Mouse (Mus musculus) megakaryocyte-erythroid progenitor cell, adult 5-6 weeks (primary cell): ENCODE data around the gene Sema3a. TPM values are rescaled to one million over a fixed set of nuclear protein-coding genes. Genes with fewer than 3 reads are reported as not detected.

Experiments used
- ATAC-seq: replicated peaks from 2 replicates; pipeline ENCODE4 v1.8.0; 2016; ENCODE audit warnings: mild to moderate bottlenecking, inconsistent platforms; ENCODE audit not compliant: severe bottlenecking, poor library complexity, low FRiP score, low TSS enrichment
- total RNA-seq, 2 experiments: library from RNA; stranded (forward) in 1 of 2; stranded (reverse) in 1 of 2; fragments of 200-1000, 215-1000 nt in 1 of 2; fragments of >200 nt in 1 of 2; fragmentation: Nextera tagmentation in 1 of 2; gene quantifications; 2 replicates each; pipeline ENCODE4 v1.2.3; 2014 to 2017

The Sema3a gene
- total RNA-seq, 2 experiments from 2014 or later, result not detected

DNA sequence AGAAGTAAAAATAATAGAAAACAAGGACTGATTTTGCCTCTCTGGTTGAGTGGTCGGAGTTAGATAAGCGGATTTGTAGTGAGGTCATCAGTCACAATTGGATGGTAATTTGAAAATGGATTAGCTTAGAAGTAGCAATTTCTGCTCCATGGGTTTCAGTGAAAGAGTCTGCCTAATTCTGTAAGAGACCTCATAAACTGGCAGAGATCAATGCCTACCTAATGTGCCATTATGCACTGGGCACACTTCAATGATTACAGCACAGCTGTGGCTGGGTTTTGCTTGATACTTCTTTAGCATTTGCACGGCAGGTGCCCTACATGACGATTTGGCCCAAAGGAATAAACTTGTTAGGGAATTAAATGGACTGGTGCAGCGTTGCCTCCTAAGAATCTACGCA is 188.8 kb downstream of the Sema3a start:
- no peak for ATAC-seq

- ATAC-seq, result no peak
Measured at GRCm38 (mm10) chr5:13318728-13319429, 193.7 kb downstream of the Sema3a start.

DNA sequence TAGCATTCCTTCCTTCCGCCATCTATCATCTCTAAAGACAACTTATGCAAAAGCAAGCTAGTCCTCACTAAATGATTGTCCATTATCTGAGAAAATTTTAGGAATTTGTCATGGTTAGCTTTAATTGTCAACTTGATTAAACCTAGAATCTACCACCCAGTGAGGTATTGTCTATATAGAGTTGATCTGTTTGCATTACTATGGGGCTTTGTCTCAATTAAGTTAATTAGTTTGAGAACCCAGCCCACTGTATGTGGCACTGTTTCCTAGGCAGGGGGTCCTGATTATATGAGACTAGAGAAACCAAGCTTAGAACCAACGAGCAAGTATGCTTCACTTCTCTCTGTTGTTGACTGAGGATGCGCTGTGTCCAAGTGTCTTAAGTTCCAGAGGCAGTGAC is 194.9 kb downstream of the Sema3a start:
- ATAC-seq, result no peak

GRCm38 (mm10) chr5:13327281-13327680 is 202.1 kb downstream of the Sema3a start:
- no peak for ATAC-seq

GRCm38 (mm10) chr5:13331412-13331811 is 206.2 kb downstream of the Sema3a start:
- no peak for ATAC-seq

- no peak for ATAC-seq
Measured at GRCm38 (mm10) chr5:13337665-13338064, 212.5 kb downstream of the Sema3a start.

- no peak for ATAC-seq
Measured at GRCm38 (mm10) chr5:13347068-13347467, 221.9 kb downstream of the Sema3a start.

DNA sequence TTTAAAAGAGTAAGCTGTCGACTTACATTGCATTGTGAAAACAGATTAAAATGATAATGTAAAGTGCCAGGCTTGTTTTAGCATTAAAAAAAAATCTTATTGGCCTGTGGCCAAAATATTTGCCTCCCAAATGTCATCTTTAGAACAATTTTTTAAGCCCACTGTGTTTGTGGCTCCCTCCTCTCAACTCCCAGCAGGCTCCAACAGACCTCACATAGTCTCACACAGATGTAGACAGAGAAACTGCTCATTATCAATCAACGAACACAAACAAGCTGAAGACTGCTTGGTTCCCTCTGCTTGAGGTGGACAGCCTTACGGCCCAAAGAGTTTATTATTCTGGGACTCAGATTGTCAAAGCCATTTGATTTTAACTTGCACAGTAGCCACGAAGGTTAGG is 226.4 kb downstream of the Sema3a start:
- no peak for ATAC-seq

DNA sequence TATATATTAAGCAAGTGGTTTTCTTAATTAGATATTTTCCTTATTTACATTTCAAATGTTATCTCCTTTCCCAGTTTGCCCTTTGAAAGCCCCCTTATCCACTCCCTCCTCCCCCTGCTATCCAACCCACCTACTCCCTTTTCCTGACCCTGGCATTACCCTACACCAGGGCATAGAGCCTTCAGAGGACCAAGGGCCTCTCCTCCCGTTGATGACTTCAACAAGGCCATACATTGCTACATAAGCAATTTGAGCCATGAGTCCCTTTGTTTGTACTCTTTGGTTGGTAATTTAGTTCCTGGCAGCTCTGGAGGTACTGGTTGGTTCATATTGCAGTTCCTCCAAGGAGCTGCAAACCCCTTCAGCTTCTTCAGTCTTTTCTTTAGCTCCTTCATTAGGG is 227.8 kb downstream of the Sema3a start:
- no peak for ATAC-seq

DNA sequence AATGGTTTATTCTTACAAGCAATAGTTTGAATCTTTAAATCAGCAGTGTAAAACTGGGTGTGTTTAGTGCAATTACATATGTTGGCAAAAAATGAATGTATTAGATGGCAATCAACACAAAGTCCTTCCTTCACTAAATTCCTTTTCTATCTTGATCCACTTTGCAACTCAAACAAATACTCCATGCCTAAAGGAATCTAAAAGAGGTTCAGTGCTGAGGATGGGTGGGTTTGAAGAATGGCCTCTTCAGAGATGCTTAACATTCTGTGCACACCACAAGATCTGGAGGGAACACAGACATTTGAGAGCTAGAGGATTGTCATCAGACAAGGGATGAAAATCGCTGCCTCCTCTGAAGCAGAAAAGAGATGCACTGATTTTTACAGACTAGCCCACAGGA is 228.3 kb downstream of the Sema3a start:
- no peak for ATAC-seq

GRCm38 (mm10) chr5:13354913-13355312 is 229.7 kb downstream of the Sema3a start:
- ATAC-seq, result no peak

- no peak for ATAC-seq
Measured at GRCm38 (mm10) chr5:13358770-13359169, 233.6 kb downstream of the Sema3a start.

DNA sequence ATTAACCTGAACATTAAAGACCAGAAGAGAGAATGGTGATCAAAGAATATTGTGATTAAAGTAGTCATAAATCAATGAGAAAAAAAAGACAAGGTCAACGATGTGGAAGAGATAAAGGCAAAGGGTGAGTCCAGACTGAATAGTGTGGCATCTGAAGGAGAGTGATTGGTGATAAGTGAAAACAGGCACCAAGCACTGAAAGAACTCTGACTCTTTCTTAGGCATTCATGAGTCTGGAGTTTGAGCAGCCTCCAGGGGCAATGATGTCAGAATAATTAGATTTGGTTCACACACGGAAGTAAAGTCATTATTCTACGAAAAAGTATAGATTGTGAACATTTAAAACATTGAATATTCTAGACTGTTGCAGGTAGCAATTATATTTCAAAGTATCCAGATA is 235.5 kb downstream of the Sema3a start:
- ATAC-seq, result no peak

DNA sequence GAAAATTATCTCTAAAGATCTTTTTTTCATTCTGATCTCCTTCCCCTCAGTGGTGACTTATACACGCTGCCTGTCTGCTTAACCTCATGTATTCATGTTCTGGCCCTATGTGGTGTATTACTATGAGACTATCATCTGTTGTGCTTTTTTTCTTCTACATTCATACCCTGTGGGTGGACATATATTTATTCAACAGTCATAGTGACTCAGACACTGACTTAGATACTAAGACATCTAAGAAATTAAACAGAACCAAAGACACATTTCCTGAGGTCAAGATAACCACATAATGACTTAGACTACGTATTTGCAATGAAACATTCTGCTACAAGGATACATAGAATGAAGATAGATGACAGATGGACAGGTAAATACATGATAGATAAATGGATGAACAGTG is 239.9 kb downstream of the Sema3a start:
- ATAC-seq, result no peak

GRCm38 (mm10) chr5:13379223-13379622 is 254.0 kb downstream of the Sema3a start:
- no peak for ATAC-seq

GRCm38 (mm10) chr5:13384047-13384446 is 258.8 kb downstream of the Sema3a start:
- no peak for ATAC-seq

- ATAC-seq, result no peak
Measured at GRCm38 (mm10) chr5:13384714-13385113, 259.5 kb downstream of the Sema3a start.

- ATAC-seq, result no peak
Measured at GRCm38 (mm10) chr5:13386603-13387002, 261.4 kb downstream of the Sema3a start.

DNA sequence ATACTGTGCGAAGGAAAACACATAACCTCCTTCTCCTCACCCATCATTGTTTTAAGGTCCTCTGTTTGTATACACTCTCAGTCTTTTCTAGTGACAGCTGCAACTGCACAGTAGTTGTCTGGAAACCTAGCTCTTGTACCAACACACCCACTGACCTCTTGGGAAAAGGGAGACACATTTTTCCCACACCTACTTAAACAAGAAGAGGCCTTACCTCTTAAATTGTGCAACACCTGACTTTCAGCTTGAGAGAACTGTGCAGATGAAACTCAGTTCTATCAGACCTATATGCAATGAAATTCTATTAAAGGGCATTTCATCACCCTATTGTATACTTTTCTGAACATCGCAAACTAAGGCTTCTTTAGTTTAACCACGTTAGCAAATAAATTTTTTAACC is 262.5 kb downstream of the Sema3a start:
- no peak for ATAC-seq

- no peak for ATAC-seq
Measured at GRCm38 (mm10) chr5:13389995-13390394, 264.8 kb downstream of the Sema3a start.

GRCm38 (mm10) chr5:13405432-13405831 is 280.2 kb downstream of the Sema3a start:
- ATAC-seq, result no peak

DNA sequence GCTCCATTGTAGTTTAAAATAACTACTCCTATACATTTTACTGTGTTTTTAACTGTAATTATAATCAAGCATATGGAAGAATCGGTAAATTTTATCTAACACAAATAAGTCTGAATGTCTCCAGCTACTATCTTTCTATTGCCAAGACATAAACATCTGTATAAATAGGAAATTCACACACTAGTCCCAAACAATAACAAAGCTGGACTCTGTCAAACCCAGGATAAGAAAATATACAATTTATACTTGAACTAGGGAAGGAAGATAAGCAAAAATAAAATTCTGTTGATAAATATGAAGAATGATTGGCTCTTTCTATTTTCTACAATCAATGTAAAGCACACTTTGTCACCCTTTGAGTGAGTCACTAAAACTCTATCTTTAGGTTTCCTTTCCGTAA is 280.9 kb downstream of the Sema3a start:
- ATAC-seq, result no peak
